Mouse (Mus musculus): Measurements from ENCODE around the gene Zfp329.
"Not testable (repeated sequence)": the region's sequence is repeated elsewhere in the genome, so short reads cannot be mapped to it uniquely, and the experiment has no call there.

Gene Zfp329

DNA sequence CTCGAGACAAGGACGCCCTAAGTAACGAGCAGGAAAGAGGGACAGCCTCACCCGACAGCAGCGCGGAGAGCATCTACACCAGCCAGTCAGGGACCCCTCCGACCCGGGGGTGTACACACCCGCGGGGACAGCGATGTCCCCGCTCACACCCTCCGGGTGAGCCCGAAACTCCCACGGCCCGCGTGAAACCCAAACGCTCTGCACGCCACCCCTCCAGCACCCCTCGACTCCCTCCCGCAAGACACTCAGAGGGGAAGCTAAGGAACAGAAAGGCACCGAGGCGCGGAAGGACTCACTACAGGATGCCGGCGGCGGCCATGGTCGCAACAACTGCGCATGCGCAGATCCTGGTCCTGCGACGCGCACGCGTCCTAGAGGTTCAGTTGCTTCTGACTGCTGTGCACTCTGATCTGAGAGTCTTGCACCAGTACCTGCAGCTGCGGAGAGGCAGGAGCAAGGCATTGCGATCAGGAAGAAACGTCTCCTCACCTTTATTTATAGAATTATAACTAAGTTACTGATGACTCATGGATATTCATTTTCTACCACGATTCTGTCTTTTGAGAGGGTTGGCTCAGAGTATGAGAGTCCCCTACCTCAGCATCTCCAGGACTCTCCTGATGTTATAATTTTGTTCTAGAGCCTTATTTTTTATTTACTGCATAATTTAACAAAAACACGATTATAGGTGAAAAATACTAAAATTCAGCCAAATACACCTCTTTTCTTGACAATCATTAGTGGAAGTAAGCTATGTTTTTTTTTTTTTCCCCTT is at the start of gene Zfp329:
Gene Zfp329 (minus strand): TSS at position 338 of the 775 bp plus-strand sequence.
- DNase-seq (ENCODE audit: low spot score) = peak; percentile 89

DNA sequence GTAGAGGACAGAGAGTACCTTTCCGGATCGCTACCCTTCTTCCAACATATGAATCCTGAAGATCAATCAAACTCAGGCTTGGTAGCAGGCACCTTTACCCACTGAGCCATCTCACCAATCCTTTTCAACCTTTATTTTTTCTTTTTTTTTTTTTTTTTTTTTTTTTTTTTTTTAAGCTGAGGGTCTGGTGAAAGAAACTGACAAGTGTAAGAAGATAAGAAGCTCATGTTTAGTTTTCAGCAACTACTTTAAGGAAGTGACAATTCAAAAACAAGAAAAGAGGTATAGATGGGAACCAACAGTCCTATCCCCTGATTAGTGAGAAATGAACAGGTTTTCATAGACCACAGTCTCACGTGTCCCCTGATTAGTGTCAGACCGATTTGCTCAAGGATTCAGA is 17.1 kb upstream of the Zfp329 start:
- no peak for DNase-seq (ENCODE audit: low spot score)

DNA sequence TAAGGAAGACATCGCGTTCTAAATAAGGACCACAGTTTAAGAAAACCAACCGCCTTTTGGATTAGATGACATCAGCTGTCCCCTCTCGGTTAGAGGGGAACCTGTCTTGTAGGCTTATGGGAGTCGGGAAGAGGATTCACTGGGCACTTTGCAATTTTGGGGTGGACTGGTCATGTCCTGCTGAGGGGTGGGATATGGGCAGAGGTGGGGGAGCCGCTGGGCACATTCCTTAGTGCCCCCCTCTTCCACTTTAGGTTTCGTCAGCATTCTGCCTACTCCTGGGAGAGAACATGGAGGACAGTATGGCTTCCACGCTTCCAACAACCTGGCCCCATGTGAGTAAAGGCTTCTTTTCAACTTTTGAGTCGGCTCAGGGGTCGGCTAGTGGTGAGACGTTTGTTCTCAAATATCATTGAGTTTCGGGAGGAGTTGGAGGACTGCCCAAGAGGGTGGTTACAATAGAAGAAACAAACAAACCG is 16.6 kb upstream of the Zfp329 start:
- no peak for DNase-seq (ENCODE audit: low spot score)

DNA sequence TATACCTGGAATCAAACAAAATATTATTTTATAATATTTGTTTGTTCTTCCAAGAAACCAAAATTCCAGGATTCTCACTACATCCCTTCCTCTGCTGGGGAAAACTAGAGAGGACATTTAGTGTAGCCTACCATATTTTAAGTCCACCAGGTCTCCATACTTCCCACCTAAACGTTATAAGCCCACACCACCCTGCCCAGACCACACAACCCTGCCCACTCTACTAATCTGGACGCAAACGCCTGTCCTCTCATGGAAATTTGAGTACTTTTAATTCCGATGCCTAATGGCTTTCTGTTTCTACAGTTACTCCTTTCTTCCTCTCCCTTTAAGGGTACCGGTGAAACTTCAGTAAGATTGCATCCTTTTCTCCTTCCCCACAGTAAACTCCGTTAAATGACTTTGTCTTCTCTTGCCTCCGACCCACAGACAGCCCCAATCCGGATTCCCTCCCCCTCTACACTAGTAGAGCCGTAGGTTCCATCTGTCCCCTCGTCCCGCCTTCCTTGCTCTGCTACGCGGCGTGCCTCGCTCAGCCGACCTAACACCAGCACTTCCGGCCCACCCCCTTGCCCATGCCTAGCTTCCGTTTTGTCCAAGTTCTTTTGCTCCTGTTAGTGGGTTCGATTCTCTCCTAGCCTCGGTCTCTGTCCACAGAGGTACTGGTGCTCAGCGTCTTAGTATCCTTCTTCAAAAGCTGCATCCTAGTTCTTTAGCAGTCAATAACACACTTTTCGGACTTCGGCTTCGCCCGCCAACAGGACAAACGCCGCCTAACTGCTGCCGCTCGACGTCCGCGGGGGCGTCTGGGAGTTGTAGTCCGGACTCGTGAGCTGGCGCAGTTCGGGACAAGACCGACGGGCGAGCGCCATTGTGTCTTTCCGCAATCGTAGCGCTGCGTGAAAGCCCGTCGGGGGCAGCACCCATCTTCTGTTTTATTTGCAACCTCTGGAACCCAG is 15.8 kb upstream of the Zfp329 start, which contains the start of gene Zfp110:
Gene Zfp110 (plus strand): TSS at position 600 of the 959 bp plus-strand sequence.
- peak; percentile 85 for DNase-seq (ENCODE audit: low spot score)

DNA sequence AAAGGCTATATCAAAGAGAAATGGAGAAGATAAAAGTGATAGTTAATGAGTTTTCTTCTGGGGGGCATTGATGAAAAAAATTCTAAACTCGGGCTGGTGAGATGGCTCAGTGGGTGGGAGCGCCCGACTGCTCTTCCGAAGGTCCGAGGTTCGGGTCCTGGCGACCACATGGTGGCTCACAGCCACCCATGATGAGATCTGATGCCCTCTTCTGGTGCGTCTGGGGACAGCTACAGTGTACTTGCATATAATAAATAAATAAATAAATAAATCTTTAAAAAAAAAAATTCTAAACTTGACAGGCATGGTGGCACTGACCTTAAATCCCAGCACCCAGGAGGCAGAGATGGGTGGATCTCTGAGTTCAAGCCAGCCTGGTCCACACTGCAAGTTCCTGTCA is 3.1 kb downstream of the Zfp329 start:
- DNase-seq (ENCODE audit: low spot score) = no peak

DNA sequence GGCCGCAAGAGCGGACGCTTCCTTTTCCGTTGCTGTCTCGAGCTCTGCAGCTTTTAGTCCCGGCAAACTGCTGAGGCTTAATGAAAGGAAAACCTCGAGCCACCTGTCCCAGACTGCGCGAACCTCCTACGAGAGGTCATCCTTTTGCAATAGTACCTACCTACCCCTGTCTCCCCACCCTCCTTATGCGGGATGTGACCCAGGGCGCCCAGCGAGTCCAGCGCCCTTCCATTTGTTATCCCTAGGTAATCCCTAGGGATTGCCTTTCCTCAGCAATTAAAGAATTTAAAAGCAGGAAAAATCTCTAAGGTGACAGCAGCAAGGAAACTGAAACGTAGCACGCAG is 15.0 kb downstream of the Zfp329 start:
- no peak for DNase-seq (ENCODE audit: low spot score)

DNA sequence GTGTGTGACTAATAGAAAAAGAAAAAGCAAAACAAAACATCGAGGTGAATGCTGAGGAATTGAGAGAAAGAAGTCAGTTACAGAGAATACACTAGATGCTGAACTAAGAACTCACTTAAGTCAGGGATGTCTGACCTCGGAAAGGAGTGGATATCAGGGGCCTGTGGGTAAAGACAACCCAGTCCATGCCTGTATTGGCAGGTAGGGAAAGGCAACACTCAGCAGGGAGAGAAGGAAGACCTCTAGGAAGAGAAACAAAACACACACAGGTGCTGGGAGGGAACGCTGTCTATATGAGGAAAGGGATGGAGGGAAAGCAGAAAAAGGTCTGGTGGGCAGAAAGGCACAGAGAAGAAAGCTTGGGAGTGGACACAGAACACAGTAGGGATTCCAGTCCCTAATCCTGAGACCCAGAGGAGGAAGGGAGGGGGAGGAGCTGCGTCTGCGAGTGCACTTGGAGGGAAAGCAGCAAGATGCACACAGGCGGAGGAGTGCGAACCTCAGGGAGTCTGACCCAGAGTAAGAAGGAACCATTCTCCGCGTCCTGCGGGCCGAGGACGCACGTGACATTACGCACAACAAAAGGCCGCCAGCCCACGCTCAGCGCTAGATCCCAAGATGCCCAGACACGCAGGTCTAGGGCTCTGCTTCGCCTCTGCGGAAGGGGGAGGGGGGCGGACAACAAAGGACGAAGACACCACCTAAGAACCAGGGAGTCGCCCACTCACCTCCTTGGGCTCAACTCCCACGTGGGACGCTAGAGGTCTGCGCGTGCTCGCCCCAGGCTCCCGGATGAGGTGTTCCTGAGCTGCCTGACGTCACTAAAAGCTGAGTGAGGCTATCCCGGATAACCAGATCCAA is 15.6 kb downstream of the Zfp329 start, which contains the start of gene Zscan18:
Gene Zscan18 (minus strand): TSS at position 770 of the 861 bp plus-strand sequence.
- DNase-seq (ENCODE audit: low spot score) = peak; percentile 42

DNA sequence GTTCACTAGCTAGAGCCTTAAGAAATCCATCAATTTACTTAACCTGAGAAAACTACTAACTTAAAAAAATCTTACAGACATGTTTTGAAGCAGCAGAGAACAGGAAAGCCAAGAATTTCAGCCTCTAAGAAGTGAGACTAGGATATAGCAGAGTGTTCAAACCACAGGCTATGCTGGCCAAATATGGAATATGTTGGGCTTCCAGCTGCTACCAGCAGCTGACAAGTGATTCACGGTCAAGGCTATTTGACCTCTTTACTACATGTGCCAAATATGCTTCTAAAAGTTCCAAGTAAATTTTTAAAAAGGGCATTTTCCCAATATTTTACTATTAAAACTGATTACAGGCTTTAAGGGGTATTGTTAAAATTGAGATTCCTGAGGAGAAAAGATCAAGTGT is 19.1 kb downstream of the Zfp329 start:
- DNase-seq (ENCODE audit: low spot score) = no peak

DNA sequence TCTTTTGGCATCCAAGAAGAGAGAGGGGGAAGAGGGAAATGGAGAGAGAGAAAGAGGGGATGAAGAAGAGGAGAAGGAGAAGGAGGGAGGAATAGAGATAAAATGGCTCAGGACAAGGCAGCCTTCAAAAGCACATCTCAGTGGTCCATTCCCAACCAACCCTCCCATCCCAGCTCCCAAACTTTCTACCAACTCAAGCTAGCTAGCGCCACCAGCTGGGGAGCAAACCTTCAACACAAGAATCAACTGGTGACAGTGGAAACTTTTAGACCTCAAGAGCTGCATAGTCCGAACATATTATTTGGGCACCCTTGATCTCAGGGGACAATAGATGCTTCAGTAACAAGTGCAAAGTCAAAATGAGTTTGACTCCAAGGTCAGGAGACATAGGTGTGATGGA is 20.7 kb downstream of the Zfp329 start:
- DNase-seq (ENCODE audit: low spot score) = no peak

DNA sequence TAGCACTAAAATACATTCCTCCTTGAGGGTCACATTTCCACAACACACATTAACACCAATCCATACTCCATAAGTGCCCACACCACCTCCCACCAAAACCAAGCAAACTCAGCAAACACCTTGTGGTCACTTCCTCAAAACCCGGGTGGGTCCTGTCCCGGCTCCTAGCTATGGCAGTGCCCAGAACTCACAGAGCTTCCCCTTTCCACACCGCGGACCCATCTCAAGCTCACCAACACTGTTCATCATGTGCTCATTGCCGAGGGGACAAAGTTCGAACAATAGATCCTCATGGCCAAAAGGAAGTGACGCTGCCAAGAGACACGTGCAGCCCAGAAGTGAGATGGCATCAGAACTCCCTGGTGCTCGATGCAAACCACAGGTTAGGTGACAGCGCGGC is 26.0 kb downstream of the Zfp329 start:
- not testable (repeated sequence) for DNase-seq (ENCODE audit: low spot score)

DNA sequence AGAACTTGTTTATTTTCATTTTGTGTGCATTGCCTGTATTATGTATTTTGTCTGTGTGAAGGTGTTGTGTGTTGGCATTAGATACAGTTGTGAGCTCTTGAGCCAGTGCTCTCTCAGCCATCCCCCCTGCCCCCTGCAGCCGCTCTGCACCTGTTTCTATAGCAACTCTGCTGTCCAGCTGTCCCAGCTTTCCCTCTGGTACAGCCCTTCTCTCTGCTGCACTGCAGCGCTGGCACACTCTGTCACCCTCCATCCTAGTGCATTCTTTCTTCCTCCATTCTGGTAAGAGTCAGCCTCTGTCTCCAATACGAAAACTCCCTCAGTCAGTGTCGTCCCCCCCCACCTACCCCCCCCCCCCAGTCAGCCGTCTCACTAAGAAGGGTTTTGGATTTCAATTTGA is 30.6 kb downstream of the Zfp329 start:
- DNase-seq (ENCODE audit: low spot score) = no peak

DNA sequence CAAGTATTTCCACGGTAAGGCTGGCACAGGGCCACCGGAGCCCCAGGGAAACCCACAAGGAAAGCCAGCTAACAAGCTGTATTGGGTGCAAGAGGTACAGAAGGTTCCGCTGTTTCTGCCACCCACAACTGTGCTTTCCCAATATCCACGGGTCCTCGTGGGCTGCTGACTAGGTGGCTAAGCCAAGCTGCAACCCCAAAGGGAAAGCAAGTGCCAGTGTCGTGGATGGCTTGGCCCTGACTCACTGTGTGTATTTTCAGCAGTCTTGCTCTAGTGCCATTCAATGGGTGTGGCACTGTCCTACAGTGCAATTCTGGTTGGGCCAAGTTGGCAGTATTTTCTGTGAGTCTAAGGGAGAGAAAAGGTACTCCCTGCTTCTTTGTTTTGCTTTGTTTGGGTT is 31.3 kb downstream of the Zfp329 start:
- no peak for DNase-seq (ENCODE audit: low spot score)

DNA sequence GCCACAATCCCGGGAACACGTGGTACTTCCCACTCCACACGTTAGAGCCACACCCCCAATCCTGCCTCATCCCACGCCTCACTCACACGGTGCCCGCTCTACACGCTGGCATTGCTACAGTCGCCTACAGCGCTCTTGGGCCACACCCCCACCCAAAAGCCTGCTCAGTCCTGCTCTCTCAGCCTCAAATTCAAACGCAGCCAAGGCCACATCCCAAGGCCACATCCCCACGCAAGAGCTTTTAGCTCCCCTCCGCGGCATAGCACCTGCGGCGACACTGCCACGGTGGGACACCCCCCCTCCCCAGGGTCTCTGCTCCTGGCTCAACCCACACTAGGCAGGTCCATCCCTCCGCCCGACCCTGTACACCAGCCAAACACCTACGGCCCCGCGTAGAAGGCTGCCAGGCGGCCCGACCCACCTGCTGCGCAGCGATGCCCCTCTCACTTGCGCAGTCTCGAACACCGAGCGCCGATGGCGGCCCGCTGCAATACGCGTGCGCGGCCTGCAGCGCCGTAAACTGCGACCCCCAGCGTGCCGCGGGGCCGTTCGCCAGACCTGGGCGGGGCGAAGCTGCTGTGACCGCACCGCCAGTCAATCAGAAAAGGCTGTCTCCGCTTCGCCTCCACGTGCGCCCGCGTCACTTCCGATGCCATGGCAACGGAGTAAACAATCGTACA is 38.4 kb downstream of the Zfp329 start:
- DNase-seq (ENCODE audit: low spot score) = peak; percentile 36

DNA sequence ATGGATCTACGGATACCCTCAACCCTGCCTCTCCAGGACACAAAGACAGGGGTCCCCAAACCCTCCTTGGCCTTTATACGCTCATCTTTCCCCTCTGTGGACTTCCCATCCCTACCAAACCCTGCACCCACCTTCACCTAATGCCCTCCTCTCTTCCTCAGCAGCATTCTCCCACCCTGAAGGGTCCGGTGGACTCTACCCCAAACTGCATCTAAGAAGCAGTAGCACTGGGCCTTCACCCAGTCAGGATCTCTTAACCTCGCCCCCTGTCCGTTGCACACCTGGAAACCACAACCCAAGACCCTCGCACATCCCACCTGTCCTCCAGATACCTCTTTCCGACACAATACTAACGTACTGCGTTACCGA is 38.9 kb downstream of the Zfp329 start:
- no peak for DNase-seq (ENCODE audit: low spot score)

DNA sequence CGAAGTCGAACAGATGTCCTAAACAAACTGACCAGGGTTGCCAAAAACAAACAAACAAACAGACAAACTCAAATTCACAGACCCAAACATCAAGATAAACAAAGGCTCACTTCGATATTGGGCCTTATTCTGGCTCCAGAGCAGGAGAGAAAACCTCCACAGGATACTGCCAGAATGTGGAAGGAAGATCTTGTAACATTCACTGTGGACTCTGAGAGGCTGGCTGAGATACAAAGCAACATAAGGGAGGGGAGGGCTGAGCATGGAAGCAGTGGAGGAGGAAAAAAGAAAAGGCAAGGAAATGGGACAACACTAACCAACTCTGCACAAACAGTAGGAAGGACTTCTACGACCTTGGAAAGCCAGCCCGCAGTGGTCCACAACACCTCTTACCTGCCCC is 39.5 kb downstream of the Zfp329 start:
- no peak for DNase-seq (ENCODE audit: low spot score)

DNA sequence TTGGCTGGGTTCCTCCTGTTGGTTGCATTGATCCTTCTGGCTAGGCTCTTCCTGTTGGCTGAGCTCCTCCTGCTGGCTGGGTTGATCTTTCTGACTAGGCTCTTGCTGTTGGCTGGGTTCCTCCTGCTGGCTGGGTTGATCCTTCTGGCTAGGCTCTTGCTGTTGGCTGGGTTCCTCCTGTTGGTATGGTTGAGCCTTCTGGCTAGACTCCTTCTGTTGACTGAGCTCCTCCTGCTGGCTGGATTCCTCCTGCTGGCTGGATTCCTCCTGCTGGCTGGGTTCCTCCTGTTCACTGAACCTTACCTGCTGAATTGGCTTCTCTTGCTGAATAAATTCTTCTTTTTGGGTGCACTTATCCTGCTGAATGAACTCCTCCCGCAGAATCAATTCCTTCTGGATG is 44.1 kb downstream of the Zfp329 start:
- DNase-seq (ENCODE audit: low spot score) = no peak

DNA sequence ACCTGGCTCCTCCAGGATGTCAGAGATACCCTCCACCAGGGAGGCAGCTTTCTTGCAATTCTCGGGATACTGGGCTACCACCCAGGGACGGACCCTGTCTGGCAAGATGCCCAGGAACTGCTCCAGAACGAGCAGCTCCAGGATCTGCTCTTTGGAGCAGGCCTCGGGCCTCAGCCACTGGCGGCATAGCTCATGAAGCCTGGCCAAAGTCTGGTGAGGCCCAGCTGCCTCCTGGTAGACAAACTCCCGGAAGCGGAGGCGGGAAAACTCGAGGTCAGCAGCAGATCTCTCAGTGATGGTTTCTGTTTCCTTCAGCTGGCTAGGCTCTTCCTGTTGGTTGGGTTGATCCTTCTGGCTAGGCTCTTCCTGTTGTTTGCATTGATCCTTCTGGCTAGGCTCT is 44.5 kb downstream of the Zfp329 start:
- DNase-seq (ENCODE audit: low spot score) = no peak
